Mouse (Mus musculus): ENCODE measurements around the gene Prkag2. TPM values are rescaled to one million over a fixed set of nuclear protein-coding genes. Genes with fewer than 3 reads are reported as not detected.
A peak's percentile ranks its signal among the peaks of the same experiment; 100 is the strongest.

Prkag2 gene
- polyA plus RNA-seq, 1 experiment: 103 TPM

- H3K27ac ChIP-seq (ENCODE audit: insufficient read depth, low read length): peak overlapping the region; percentile 61
- peak overlapping the region; percentile 46 for H3K4me3 ChIP-seq (ENCODE audit: insufficient read depth, low read length)
- peaks cover 14% of the 10 kb centered on the region for H3K4me1 ChIP-seq (ENCODE audit: control insufficient read depth, insufficient read depth, low read length)
- no peak for TF ChIP-seq CTCF (IDR thresholded peaks at IDR 0.05; ENCODE audit: extremely low read depth, insufficient read depth, low read length)
- TF ChIP-seq POLR2A (IDR thresholded peaks at IDR 0.05; ENCODE audit: extremely low read depth, insufficient read depth, low read length): peak; percentile 21; the same call in 1 of the 2 replicates
Observed at GRCm38 (mm10) chr5:25058853-25059741, 41.3 kb downstream of the Prkag2 start.

DNA sequence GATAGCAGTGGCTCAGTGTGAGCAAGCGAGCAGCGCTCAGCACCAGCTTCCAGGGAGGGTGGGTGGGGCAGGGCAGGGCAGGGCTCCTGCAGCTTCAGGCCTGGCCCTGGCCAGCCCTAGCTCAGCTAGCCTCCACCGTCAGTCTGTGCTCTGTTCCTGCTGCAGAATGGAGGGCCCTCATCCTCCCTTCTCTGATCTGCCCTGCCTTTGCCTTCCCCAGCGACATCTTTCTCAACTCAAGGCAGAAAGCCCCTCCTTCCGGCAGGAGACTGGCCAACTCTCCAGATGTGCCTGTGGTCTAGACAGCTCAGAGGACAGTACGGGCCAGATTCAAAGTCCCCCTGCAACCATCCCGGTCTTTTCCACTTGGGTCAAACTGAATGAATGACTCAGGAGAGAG is 42.0 kb downstream of the Prkag2 start:
- Histone ChIP-seq H3K4me3 (ENCODE audit: insufficient read depth, low read length) (peak overlapping the region; percentile 46), H3K4me1 (ENCODE audit: control insufficient read depth, insufficient read depth, low read length) (peaks cover 19% of the 10 kb centered on the region), H3K27ac (ENCODE audit: insufficient read depth, low read length) (peak overlapping the region; percentile 61)
- TF ChIP-seq CTCF (IDR thresholded peaks at IDR 0.05; ENCODE audit: extremely low read depth, insufficient read depth, low read length) (no peak), POLR2A (IDR thresholded peaks at IDR 0.05; ENCODE audit: extremely low read depth, insufficient read depth, low read length) (no peak)

- 0 out of 2 replicates have a peak overlapping the region, but pooled peaks have one; percentile 5 for H3K27ac ChIP-seq (ENCODE audit: insufficient read depth, low read length)
- H3K4me3 ChIP-seq (ENCODE audit: insufficient read depth, low read length): no peak overlapping the region
- peaks cover 13% of the 10 kb centered on the region for H3K4me1 ChIP-seq (ENCODE audit: control insufficient read depth, insufficient read depth, low read length)
- 0 out of 2 replicates have a peak, but pooled peaks have one; percentile 9 for TF ChIP-seq POLR2A (IDR thresholded peaks at IDR 0.05; ENCODE audit: extremely low read depth, insufficient read depth, low read length)
- TF ChIP-seq CTCF (IDR thresholded peaks at IDR 0.05; ENCODE audit: extremely low read depth, insufficient read depth, low read length): no peak
Observed at GRCm38 (mm10) chr5:25055288-25055687, 45.2 kb downstream of the Prkag2 start.

GRCm38 (mm10) chr5:25053971-25054658 is 46.3 kb downstream of the Prkag2 start:
- H3K4me3 ChIP-seq (ENCODE audit: insufficient read depth, low read length): no peak overlapping the region
- H3K4me1 ChIP-seq (ENCODE audit: control insufficient read depth, insufficient read depth, low read length): peaks cover 11% of the 10 kb centered on the region
- no peak for TF ChIP-seq POLR2A (IDR thresholded peaks at IDR 0.05; ENCODE audit: extremely low read depth, insufficient read depth, low read length)
- TF ChIP-seq CTCF (IDR thresholded peaks at IDR 0.05; ENCODE audit: extremely low read depth, insufficient read depth, low read length): no peak
- H3K27ac ChIP-seq (ENCODE audit: insufficient read depth, low read length): peak overlapping the region; percentile 62

GRCm38 (mm10) chr5:25050827-25051226 is 49.6 kb downstream of the Prkag2 start:
- TF ChIP-seq POLR2A (IDR thresholded peaks at IDR 0.05; ENCODE audit: extremely low read depth, insufficient read depth, low read length): no peak
- Histone ChIP-seq H3K4me1 (ENCODE audit: control insufficient read depth, insufficient read depth, low read length) (peaks cover 8% of the 10 kb centered on the region), H3K4me3 (ENCODE audit: insufficient read depth, low read length) (no peak overlapping the region), H3K27ac (ENCODE audit: insufficient read depth, low read length) (no peak overlapping the region)

- H3K4me1 ChIP-seq (ENCODE audit: control insufficient read depth, insufficient read depth, low read length): no peaks in the 10 kb centered on the region; the same call in 1 of the 2 replicates
- no peak overlapping the region for H3K27ac ChIP-seq (ENCODE audit: insufficient read depth, low read length)
- no peak overlapping the region for H3K4me3 ChIP-seq (ENCODE audit: insufficient read depth, low read length)
- TF ChIP-seq POLR2A (IDR thresholded peaks at IDR 0.05; ENCODE audit: extremely low read depth, insufficient read depth, low read length) (no peak), CTCF (IDR thresholded peaks at IDR 0.05; ENCODE audit: extremely low read depth, insufficient read depth, low read length) (no peak)
Observed at GRCm38 (mm10) chr5:25047670-25048069, 52.8 kb downstream of the Prkag2 start.

DNA sequence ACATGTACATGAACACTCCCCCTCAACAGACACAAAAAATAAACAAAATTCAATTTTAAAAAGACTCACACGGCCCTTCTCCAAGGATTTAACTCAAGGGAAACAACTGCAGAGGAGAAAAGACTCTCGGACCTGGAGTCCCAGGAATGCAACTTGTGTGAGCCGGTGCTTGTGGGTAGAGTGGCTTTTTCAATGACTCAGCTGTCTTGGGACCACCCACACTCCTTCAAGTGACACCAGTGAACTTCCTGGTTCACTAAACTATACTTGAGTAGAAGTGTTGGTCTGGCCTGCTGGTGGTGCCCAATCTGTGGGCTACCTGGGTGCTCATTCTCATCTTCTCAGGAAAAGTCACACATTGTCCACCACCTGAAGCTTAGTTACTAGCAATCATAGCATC is 53.7 kb downstream of the Prkag2 start:
- no peak overlapping the region for H3K27ac ChIP-seq (ENCODE audit: insufficient read depth, low read length)
- H3K4me3 ChIP-seq (ENCODE audit: insufficient read depth, low read length): no peak overlapping the region
- TF ChIP-seq CTCF (IDR thresholded peaks at IDR 0.05; ENCODE audit: extremely low read depth, insufficient read depth, low read length): no peak
- H3K4me1 ChIP-seq (ENCODE audit: control insufficient read depth, insufficient read depth, low read length): no peaks in the 10 kb centered on the region; the same call in 1 of the 2 replicates

DNA sequence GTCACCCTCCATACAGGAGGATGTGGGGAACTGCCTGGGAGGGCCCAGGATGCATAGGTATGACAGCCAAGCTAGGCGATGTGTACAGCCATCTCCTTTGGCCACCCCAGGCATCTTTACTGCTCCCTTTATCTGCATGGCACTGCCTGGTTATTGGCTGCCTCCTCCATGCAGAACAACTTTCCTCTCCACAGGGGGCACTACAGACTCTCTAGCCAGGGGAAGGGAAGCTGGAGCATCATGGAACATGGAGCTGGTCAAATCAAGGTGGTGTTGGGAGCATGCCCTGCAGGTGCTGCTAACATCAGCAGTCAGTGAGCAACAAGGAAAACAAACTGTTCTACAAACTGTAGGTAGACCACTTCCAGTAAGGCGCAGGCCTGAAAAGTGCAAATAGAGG is 56.4 kb downstream of the Prkag2 start:
- Histone ChIP-seq H3K4me3 (ENCODE audit: insufficient read depth, low read length) (no peak overlapping the region), H3K27ac (ENCODE audit: insufficient read depth, low read length) (no peak overlapping the region), H3K4me1 (ENCODE audit: control insufficient read depth, insufficient read depth, low read length) (no peaks in the 10 kb centered on the region)
- TF ChIP-seq POLR2A (IDR thresholded peaks at IDR 0.05; ENCODE audit: extremely low read depth, insufficient read depth, low read length) (no peak), CTCF (IDR thresholded peaks at IDR 0.05; ENCODE audit: extremely low read depth, insufficient read depth, low read length) (0 out of 2 replicates have a peak, but pooled peaks have one; percentile 9)

- Histone ChIP-seq H3K4me1 (ENCODE audit: control insufficient read depth, insufficient read depth, low read length) (no peaks in the 10 kb centered on the region), H3K4me3 (ENCODE audit: insufficient read depth, low read length) (no peak overlapping the region), H3K27ac (ENCODE audit: insufficient read depth, low read length) (no peak overlapping the region)
- TF ChIP-seq POLR2A (IDR thresholded peaks at IDR 0.05; ENCODE audit: extremely low read depth, insufficient read depth, low read length): no peak
- TF ChIP-seq CTCF (IDR thresholded peaks at IDR 0.05; ENCODE audit: extremely low read depth, insufficient read depth, low read length): no peak
Observed at GRCm38 (mm10) chr5:25041947-25042346, 58.5 kb downstream of the Prkag2 start.

All from cortical plate, adult 2 months (tissue).